Mouse (Mus musculus) heart, embryonic 11.5 days (tissue): ENCODE measurements around the gene Fam221b. TPM values are rescaled to one million over a fixed set of nuclear protein-coding genes. Genes with fewer than 3 reads are reported as not detected.

Experiments used
- ATAC-seq: fragments of 200-750 bp; cut with Nextera tagmentation; replicated peaks from 2 replicates; pipeline ENCODE4 v1.8.0; 2017; ENCODE audit warnings: moderate library complexity; ENCODE audit not compliant: insufficient number of reproducible peaks, low FRiP score, low TSS enrichment
- H3K27ac ChIP-seq: fragments of 300-500 bp; sonication (generic); 2 replicates; pipeline ENCODE4 v1.5.1; 2014; ENCODE audit warnings: mild to moderate bottlenecking, low read depth, low read length
- H3K27me3 ChIP-seq: fragments of 300-500 bp; sonication (generic); 2 replicates; pipeline ENCODE4 v1.6.1; 2014; ENCODE audit warnings: mild to moderate bottlenecking, low read length, mixed read lengths; ENCODE audit not compliant: control insufficient read depth, insufficient read depth
- H3K36me3 ChIP-seq: fragments of 300-500 bp; sonication (generic); 2 replicates; pipeline ENCODE4 v1.6.1; 2014; ENCODE audit warnings: mild to moderate bottlenecking, low read length, moderate library complexity, mixed read lengths; ENCODE audit not compliant: control insufficient read depth, insufficient read depth
- H3K4me1 ChIP-seq: fragments of 300-500 bp; sonication (generic); 2 replicates; pipeline ENCODE4 v1.6.1; 2014; ENCODE audit warnings: low read length; ENCODE audit not compliant: control insufficient read depth, insufficient read depth
- H3K4me2 ChIP-seq: fragments of 300-500 bp; sonication (generic); 2 replicates; pipeline ENCODE4 v1.6.1; 2014; ENCODE audit warnings: mild to moderate bottlenecking, moderate library complexity
- H3K4me3 ChIP-seq: fragments of 300-500 bp; sonication (generic); 2 replicates; pipeline ENCODE4 v1.5.1; 2014; ENCODE audit warnings: low read depth, low read length
- H3K9ac ChIP-seq: fragments of 300-500 bp; sonication (generic); 2 replicates; pipeline ENCODE4 v1.6.1; 2014; ENCODE audit warnings: mild to moderate bottlenecking, low read depth, low read length, moderate library complexity
- H3K9me3 ChIP-seq: fragments of 300-500 bp; sonication (generic); replicated peaks from 2 replicates; pipeline ENCODE4 v1.6.1; 2016; ENCODE audit warnings: low read length; ENCODE audit not compliant: control insufficient read depth
- WGBS: fragments of 180-500 bp; shearing (Covaris S2); extraction: QIAGEN DNeasy Blood & Tissue Kit; methylation state at CpG from one replicate; pipeline ENCODE4 v1.1.7; 2014; ENCODE audit not compliant: insufficient replicate concordance; 5-methylcytosine and 5-hydroxymethylcytosine counted together
- microRNA-seq: library from miRNA; unstranded; fragments of <30 nt; microRNA quantifications from one replicate; pipeline ENCODE4, GENCODE M21; 2016; ENCODE audit warnings: borderline number of aligned reads
- polyA plus RNA-seq: library from polyadenylated mRNA; unstranded; fragments of >200 nt; fragmentation: Nextera tagmentation; extraction: Ambion mirVana; gene quantifications from 2 replicates; pipeline ENCODE4 v1.2.1, GENCODE M21; 2014

The Fam221b gene
- polyA plus RNA-seq, 1 experiment from 2014 or later: 3.9 TPM

- Histone ChIP-seq H3K9ac (no peak overlapping the region), H3K4me3 (no peak overlapping the region), H3K9me3 (peaks cover 7% of the 10 kb centered on the region), H3K4me2 (no peak overlapping the region), H3K36me3 (no peaks in the 10 kb centered on the region), H3K27me3 (no peaks in the 10 kb centered on the region), H3K4me1 (no peaks in the 10 kb centered on the region), H3K27ac (no peak overlapping the region)
- WGBS: 58% methylated on average over 4 of the region's 4 CpGs
- no peak for ATAC-seq
Observed at GRCm38 (mm10) chr4:43620146-43620778, 48.7 kb downstream of the Fam221b start.

- Histone ChIP-seq H3K9me3 (no peaks in the 10 kb centered on the region), H3K36me3 (no peaks in the 10 kb centered on the region), H3K9ac (no peak overlapping the region), H3K4me3 (no peak overlapping the region), H3K4me1 (no peaks in the 10 kb centered on the region), H3K27me3 (no peaks in the 10 kb centered on the region), H3K27ac (no peak overlapping the region), H3K4me2 (no peak overlapping the region)
- 54% methylated on average over 3 of the region's 3 CpGs for WGBS
- ATAC-seq: no peak
Observed at GRCm38 (mm10) chr4:43613060-43613730, 55.8 kb downstream of the Fam221b start.

- 57% methylated on average over 10 of the region's 10 CpGs for WGBS
- Histone ChIP-seq H3K4me2 (no peak overlapping the region), H3K4me1 (no peaks in the 10 kb centered on the region), H3K9me3 (no peaks in the 10 kb centered on the region), H3K27ac (no peak overlapping the region), H3K9ac (no peak overlapping the region), H3K36me3 (no peaks in the 10 kb centered on the region), H3K4me3 (no peak overlapping the region), H3K27me3 (no peaks in the 10 kb centered on the region)
- ATAC-seq: no peak
Observed at GRCm38 (mm10) chr4:43612534-43612933, 56.4 kb downstream of the Fam221b start.

Small RNA genes lying within 50 kb of the gene (microRNA-seq; reads per million reads assigned to microRNA genes)
- 0.20 reads per million for gene Gm25262

Other genes starting within 250 kb of the Fam221b start
- 0.23 TPM in 1 of 2 replicates, not detected in the other for gene Fam166b, start 240.0 kb downstream of the Fam221b start, polyA plus RNA-seq
- gene Tesk1, start 227.2 kb downstream of the Fam221b start, polyA plus RNA-seq: 5.0 and 6.1 TPM in 2 replicates
- 1.8 and 3.3 TPM in 2 replicates for gene Cd72, start 214.5 kb downstream of the Fam221b start, polyA plus RNA-seq
- gene Sit1, start 185.4 kb downstream of the Fam221b start, polyA plus RNA-seq: not detected in 2 replicates
- 73.6 and 75.8 TPM in 2 replicates for gene Ccdc107, start 176.2 kb downstream of the Fam221b start, polyA plus RNA-seq
- 34.2 and 35.7 TPM in 2 replicates for gene Arhgef39, start 169.4 kb downstream of the Fam221b start, polyA plus RNA-seq
- 1.7 and 3.2 TPM in 2 replicates for gene Car9, start 162.2 kb downstream of the Fam221b start, polyA plus RNA-seq
- gene Tpm2, start 145.4 kb downstream of the Fam221b start, polyA plus RNA-seq: 155 and 162 TPM in 2 replicates
- gene Creb3, start 106.8 kb downstream of the Fam221b start, polyA plus RNA-seq: 59.7 and 77.1 TPM in 2 replicates
- gene Tln1, start 106.5 kb downstream of the Fam221b start, polyA plus RNA-seq: 74.2 and 86.2 TPM in 2 replicates
- gene Rgp1, start 90.4 kb downstream of the Fam221b start, polyA plus RNA-seq: 20.1 and 32.5 TPM in 2 replicates
- gene Gba2, start 90.3 kb downstream of the Fam221b start, polyA plus RNA-seq: 14.3 and 18.4 TPM in 2 replicates
- not detected in 2 replicates for gene Msmp, start 84.7 kb downstream of the Fam221b start, polyA plus RNA-seq
- 7.2 and 7.8 TPM in 2 replicates for gene Npr2, start 37.2 kb downstream of the Fam221b start, polyA plus RNA-seq
- gene Spag8, start 15.6 kb downstream of the Fam221b start, polyA plus RNA-seq: 0.29 and 0.38 TPM in 2 replicates
- gene Hint2, start 12.7 kb downstream of the Fam221b start, polyA plus RNA-seq: 128 and 131 TPM in 2 replicates
- gene Tmem8b, start 174 bp downstream of the Fam221b start, polyA plus RNA-seq: 2.7 and 3.3 TPM in 2 replicates
- not detected in 2 replicates for gene Olfr70, start 31.7 kb upstream of the Fam221b start, polyA plus RNA-seq
- gene Olfr71, start 41.1 kb upstream of the Fam221b start, polyA plus RNA-seq: not detected in 2 replicates
- gene Hrct1, start 58.0 kb upstream of the Fam221b start, polyA plus RNA-seq: 0.59 and 0.99 TPM in 2 replicates
- gene Spaar, start 60.9 kb upstream of the Fam221b start, polyA plus RNA-seq: 0.16 and 0.24 TPM in 2 replicates
- gene Olfr159, start 101.9 kb upstream of the Fam221b start, polyA plus RNA-seq: not detected in 2 replicates
- not detected in 2 replicates for gene Olfr156, start 154.8 kb upstream of the Fam221b start, polyA plus RNA-seq
- 0.03 TPM in 2 replicates for gene Olfr157, start 171.1 kb upstream of the Fam221b start, polyA plus RNA-seq
- gene Olfr155, start 182.4 kb upstream of the Fam221b start, polyA plus RNA-seq: not detected in 2 replicates
- gene Reck, start 206.4 kb upstream of the Fam221b start, polyA plus RNA-seq: 11.8 and 13.6 TPM in 2 replicates